16 mouse cellular contexts compared by ENCODE assay signal in the genomic region with DNA sequence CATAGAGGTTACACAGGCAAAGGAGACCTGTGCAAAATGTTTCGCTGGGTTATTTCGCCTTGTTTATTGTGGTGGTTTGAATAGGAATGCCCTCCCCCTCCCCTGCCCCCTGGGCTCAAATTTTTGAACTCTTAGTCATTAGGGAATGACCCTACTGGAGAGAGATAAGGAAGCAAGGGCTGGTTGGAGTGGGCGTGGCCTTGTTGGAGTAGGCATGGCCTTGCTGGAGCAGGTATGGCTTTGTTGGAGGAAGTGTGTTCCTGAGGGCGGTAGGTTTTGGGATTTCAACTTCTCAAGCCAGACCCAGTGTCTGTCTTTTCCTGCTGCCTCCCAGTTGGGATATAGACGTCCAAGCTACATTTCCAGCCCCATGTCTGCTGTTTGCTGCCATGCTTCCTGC.
"Had no signal": no experiment of that assay in that cellular context is flagged by ENCODE, and none has a peak within 500 bp of the region (broad histone marks: within the 10 kb centered on the region; RNA-seq: fewer than 3 reads in every experiment).

No protein-coding gene starts in this region.

- H3K4me3 ChIP-seq: liver, embryonic 13.5 days; liver, embryonic 15.5 days; lung, embryonic 15.5 days; midbrain, embryonic 13.5 days; midbrain, embryonic 15.5 days; neural tube, embryonic 13.5 days; neural tube, embryonic 15.5 days had no signal

- H3K27ac ChIP-seq: liver, embryonic 13.5 days; liver, embryonic 15.5 days; lung, embryonic 15.5 days; macrophage; midbrain, embryonic 13.5 days; midbrain, embryonic 15.5 days; neural tube, embryonic 13.5 days; neural tube, embryonic 15.5 days had no signal

- H3K9ac ChIP-seq: liver, embryonic 13.5 days; liver, embryonic 15.5 days; liver, postnatal 0 days; lung, embryonic 15.5 days; midbrain, embryonic 13.5 days; midbrain, embryonic 15.5 days; neural tube, embryonic 13.5 days; neural tube, embryonic 15.5 days had no signal

- H3K9me3 ChIP-seq: liver, embryonic 13.5 days; liver, embryonic 15.5 days; lung, embryonic 15.5 days; midbrain, embryonic 13.5 days; midbrain, embryonic 15.5 days; neural tube, embryonic 13.5 days; neural tube, embryonic 15.5 days had no signal

- DNase-seq: liver, embryonic 13.5 days; liver, postnatal 0 days; lung, adult 2 months; lung, postnatal 14 days; lung, postnatal 36 days; right cerebral cortex, postnatal 14 days; thymus, adult 18-20 months; thymus, postnatal 14 days; thymus, postnatal 36 days had no signal

- H3K36me3 ChIP-seq: liver, embryonic 13.5 days; liver, embryonic 15.5 days; lung, embryonic 15.5 days; midbrain, embryonic 13.5 days; midbrain, embryonic 15.5 days; neural tube, embryonic 13.5 days; neural tube, embryonic 15.5 days had no signal
